Mouse (Mus musculus): ENCODE measurements around the gene Pigo. TPM values are rescaled to one million over a fixed set of nuclear protein-coding genes. Genes with fewer than 3 reads are reported as not detected.
A peak's percentile ranks its signal among the peaks of the same experiment; 100 is the strongest.
"Not testable (repeated sequence)": the region's sequence is repeated elsewhere in the genome, so short reads cannot be mapped to it uniquely, and the experiment has no call there.

The Pigo gene
- total RNA-seq, 1 experiment from 2014 or later: 12.2 TPM

DNA sequence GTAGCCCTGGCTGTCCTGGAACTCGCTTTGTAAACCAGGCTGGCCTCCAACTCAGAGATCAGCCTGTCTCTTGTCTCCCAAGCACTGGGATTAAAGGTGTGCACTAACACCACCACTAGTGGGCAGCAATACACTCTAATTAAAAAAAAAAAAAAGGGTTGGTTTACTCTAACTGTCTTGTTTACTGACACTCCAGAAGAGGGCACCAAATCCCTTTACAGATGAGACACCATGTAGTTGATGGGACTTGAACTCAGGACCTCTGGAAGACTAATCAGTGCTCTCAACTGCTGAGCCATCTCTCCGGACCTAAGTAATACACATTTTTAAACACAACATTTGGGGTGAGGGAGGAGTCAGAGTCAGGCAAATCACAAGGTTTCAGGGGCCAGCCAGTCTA is 19.9 kb downstream of the Pigo start:
- ATAC-seq (replicated peaks; ENCODE audit: low read depth, poor library complexity, severe bottlenecking): peak; percentile 70

DNA sequence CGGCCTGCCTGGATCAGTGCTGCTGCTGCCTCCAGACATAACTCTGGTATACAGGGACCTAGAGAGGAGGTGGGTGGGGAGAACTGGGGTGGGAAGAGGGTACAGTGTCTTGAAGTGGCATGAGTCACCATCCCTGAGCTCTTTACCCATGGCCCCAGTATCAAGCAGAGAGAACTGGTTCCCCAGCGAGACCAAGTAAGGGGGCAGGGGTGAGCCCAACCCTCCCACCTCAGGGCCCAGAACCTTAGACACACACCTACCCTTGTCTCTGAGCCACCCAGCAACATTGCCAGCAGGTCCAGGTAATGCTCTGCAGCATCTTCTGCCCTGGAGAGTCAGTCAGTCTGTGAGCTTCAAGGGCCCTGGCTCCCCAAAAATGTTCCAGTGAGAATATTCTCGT is 20.7 kb downstream of the Pigo start:
- ATAC-seq (replicated peaks; ENCODE audit: low read depth, poor library complexity, severe bottlenecking): no peak

DNA sequence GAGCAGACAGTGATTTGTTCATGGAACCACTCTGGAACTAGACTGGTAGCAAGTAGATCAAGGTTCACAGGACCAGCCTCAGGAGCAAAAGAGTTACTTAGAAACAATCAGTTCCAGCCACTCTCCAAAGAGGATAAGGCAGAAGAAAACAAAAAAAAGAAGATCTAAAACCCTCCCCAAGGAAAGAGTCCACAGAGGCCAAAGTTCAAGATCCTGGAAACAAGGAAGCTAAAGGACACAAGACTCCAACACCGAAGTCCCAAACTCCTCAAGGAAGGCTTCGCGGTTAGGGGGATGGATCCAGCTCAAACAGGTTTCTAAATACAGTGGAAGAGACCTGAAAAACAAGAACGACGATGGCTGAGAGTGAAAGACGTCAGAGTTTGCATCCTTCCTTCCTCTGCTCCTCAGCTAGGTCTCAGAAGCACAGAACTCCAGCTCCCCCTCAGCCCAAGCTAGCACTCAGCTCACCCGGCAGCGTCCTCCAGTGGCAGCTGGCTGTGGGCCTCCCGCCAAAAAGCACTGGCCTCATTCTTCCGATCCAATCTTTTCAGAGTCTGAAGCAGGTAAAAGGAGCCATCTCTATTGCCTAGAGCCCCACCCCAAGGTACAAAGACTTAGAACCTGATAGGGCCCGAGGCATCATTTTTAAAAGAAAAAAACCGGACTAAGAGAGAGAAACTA is 22.7 kb downstream of the Pigo start:
- no peak for ATAC-seq (replicated peaks; ENCODE audit: low read depth, poor library complexity, severe bottlenecking)

DNA sequence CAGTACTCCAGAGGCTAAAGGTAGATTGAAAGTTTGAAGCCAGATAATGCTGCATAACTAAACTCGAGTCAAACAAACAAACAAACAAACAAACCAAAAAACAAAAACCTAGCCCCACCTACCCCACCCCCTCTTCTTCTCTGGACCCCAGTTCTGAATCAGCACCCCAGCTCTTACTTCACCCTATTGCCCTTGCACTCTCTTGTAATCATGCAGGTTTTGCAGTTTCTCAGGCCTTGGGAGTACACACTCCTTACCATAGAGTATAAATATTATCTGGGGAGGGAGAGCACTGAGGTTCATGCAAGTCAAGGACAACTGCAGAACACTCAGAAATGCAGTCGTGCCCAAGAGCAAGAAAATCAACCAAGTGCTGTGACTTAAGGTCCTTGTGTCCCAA is 24.3 kb downstream of the Pigo start:
- ATAC-seq (replicated peaks; ENCODE audit: low read depth, poor library complexity, severe bottlenecking): no peak

GRCm38 (mm10) chr4:43000141-43000986 is 25.3 kb downstream of the Pigo start, which contains the start of gene Vcp:
Vcp (minus strand) TSS chr4:43000507.
- peak; percentile 95 for ATAC-seq (replicated peaks; ENCODE audit: low read depth, poor library complexity, severe bottlenecking)

DNA sequence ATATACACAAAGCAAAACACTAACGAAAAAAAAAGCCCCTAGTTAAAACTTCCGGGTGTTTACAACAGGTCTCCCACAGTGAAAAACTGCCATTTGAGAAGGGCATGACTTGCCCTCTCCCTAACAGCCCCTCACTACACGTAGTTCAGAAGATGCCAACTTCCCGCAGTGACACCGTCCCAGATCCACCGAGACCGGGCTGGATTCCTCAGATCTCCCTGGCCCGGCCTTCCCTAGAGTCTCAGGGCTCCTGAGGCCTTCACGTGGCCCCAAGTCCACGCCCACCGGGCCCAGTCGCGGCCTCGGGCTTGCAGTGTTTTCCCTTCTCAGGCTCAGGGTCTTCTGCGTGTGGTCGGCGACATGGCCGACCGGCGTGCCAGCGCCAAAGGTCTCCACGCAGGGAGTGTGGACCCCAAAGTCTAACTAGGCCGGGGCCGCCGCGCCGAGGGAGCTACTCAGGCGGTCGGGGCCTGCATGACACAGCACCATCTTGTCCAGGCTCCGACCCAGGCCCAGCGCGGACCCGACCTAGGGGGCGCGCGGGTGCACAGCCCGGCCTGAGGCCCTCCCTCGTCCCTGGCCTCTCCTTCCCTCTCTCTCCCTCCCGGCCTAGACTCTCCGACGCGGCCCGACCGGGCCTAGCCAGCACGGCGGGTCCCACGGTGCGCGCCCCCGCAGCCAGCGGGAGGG is 26.0 kb downstream of the Pigo start:
- peak; percentile 47 for ATAC-seq (replicated peaks; ENCODE audit: low read depth, poor library complexity, severe bottlenecking)

GRCm38 (mm10) chr4:42998022-42998421 is 27.6 kb downstream of the Pigo start:
- ATAC-seq (replicated peaks; ENCODE audit: low read depth, poor library complexity, severe bottlenecking): no peak

- ATAC-seq (replicated peaks; ENCODE audit: low read depth, poor library complexity, severe bottlenecking): peak; percentile 47; the same call in 1 of the 2 replicates
These were observed 37.3 kb downstream of the Pigo start for GRCm38 (mm10) chr4:42988296-42988695.

GRCm38 (mm10) chr4:42980467-42980866 is 45.2 kb downstream of the Pigo start:
- not testable (repeated sequence) for ATAC-seq (replicated peaks; ENCODE audit: low read depth, poor library complexity, severe bottlenecking)

DNA sequence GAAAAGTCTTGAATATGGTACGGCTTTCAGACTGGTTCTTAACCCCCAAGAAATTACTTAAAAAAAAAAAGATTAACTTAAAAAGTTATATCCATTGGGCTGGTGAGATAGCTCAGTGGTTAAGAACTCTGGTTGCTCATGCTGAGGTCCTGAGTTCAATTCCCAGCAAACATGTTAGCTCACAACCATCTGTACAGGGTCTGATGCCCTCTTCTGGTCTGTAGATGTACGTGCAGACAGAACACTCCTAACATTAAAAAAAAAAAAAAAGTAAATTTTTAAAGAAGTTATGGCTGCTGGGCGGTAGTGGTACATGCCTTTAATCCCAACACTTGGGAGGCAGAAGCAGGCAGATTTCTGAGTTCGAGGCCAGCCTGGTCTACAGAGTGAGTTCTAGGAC is 47.6 kb downstream of the Pigo start:
- ATAC-seq (replicated peaks; ENCODE audit: low read depth, poor library complexity, severe bottlenecking): peak; percentile 50; the same call in 1 of the 2 replicates

DNA sequence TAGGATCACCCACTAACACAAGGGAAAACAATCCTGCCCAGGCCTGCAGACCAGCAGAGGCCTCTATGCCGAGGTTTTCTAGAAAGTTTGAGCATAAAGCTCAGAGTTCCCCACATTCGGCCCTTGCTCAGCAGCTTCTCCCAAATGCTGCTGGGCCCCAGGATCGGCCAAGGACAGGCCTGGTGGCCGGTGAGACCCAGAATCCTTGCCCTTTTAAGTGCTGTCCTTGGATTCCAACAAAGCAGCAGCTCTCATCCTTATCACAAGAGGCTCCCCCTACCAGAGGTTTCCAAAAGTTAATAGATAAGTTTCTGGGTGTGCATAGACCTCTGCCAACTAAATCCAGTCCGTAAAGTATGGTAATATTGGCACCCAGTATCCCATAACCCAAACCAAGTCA is 51.8 kb downstream of the Pigo start:
- ATAC-seq (replicated peaks; ENCODE audit: low read depth, poor library complexity, severe bottlenecking): no peak

DNA sequence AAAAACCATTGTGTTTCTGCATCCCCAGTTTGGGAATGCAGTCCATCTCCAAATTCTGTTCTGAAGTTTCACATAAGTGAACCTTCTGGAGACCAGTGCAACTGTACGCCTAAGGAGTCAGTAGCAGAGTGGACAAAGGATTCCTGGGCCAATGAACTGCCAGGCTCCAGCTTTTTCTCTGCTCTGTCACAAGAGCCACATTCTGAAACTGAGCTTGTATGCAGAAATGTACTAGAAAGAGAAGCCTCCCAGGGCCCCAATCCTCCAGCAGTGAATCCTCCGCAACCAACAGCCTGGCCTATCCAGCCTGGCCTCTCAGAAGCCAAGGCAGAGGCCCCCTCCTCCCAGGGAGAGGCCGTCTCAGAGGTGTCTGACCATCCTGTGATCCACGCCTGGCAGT is 52.7 kb downstream of the Pigo start:
- no peak for ATAC-seq (replicated peaks; ENCODE audit: low read depth, poor library complexity, severe bottlenecking)

- no peak for ATAC-seq (replicated peaks; ENCODE audit: low read depth, poor library complexity, severe bottlenecking)
These were observed 56.3 kb downstream of the Pigo start, which contains the start of gene 1700022I11Rik for GRCm38 (mm10) chr4:42969304-42969703. 1700022I11Rik (plus strand) TSS chr4:42969604.

Other genes with a start within 250 kb of the Pigo start
- gene Fam205a1, start 171.9 kb downstream of the Pigo start, total RNA-seq (2017): not detected in 2 replicates
- not detected in 2 replicates for gene Gm12394, start 169.0 kb downstream of the Pigo start, total RNA-seq (2017)
- not detected in 2 replicates for gene Fam205c, start 151.6 kb downstream of the Pigo start, total RNA-seq (2017)
- gene Phf24, start 109.2 kb downstream of the Pigo start, total RNA-seq (2017): 0.05 and 0.27 TPM in 2 replicates
- 1.2 and 1.4 TPM in 2 replicates for gene Dnajb5, start 76.0 kb downstream of the Pigo start, total RNA-seq (2017)
- gene 1700022I11Rik, start 56.2 kb downstream of the Pigo start, total RNA-seq (2017): 0.41 TPM in 1 of 2 replicates, not detected in the other
- 261 and 292 TPM in 2 replicates for gene Vcp, start 25.3 kb downstream of the Pigo start, total RNA-seq (2017)
- 15.4 and 20.2 TPM in 2 replicates for gene Fancg, start 15.3 kb downstream of the Pigo start, total RNA-seq (2017)
- 94.0 and 136 TPM in 2 replicates for gene Stoml2, start 5.9 kb upstream of the Pigo start, total RNA-seq (2017)
- gene Fam214b, start 20.4 kb upstream of the Pigo start, total RNA-seq (2017): 0.29 and 1.3 TPM in 2 replicates
- 0.82 and 0.87 TPM in 2 replicates for gene Unc13b, start 33.1 kb upstream of the Pigo start, total RNA-seq (2017)
- gene Atp8b5, start 241.3 kb upstream of the Pigo start, total RNA-seq (2017): 0.82 and 1.2 TPM in 2 replicates